Mouse (Mus musculus) kidney, embryonic 14.5 days (tissue): ENCODE measurements around the gene Kcmf1. TPM values are rescaled to one million over a fixed set of nuclear protein-coding genes. Genes with fewer than 3 reads are reported as not detected.
A peak's percentile ranks its signal among the peaks of the same experiment; 100 is the strongest.

Experiments
- ATAC-seq: fragments of 200-750 bp; cut with Nextera tagmentation; 2 replicates; pipeline ENCODE4 v1.8.0; 2017; ENCODE audit warnings: moderate number of reproducible peaks, mild to moderate bottlenecking, moderate TSS enrichment, moderate library complexity; ENCODE audit not compliant: low FRiP score, low TSS enrichment
- H3K27ac ChIP-seq: fragments of 300-500 bp; sonication (generic); 2 replicates; pipeline ENCODE4 v1.5.1; 2014; ENCODE audit warnings: low read depth, mild to moderate bottlenecking, low read length, moderate library complexity, mixed read lengths
- H3K27me3 ChIP-seq: fragments of 300-500 bp; sonication (generic); 2 replicates; pipeline ENCODE4 v1.6.1; 2014; ENCODE audit warnings: mild to moderate bottlenecking, low read length; ENCODE audit not compliant: control insufficient read depth, insufficient read depth
- H3K36me3 ChIP-seq: fragments of 300-500 bp; sonication (generic); 2 replicates; pipeline ENCODE4 v1.6.1; 2014; ENCODE audit warnings: low read length, mixed read lengths; ENCODE audit not compliant: control insufficient read depth, insufficient read depth
- H3K4me1 ChIP-seq: fragments of 300-500 bp; sonication (generic); 2 replicates; pipeline ENCODE4 v1.6.1; 2014; ENCODE audit warnings: low read length, mixed read lengths; ENCODE audit not compliant: control insufficient read depth, insufficient read depth
- H3K4me2 ChIP-seq: fragments of 300-500 bp; sonication (generic); replicated peaks from 2 replicates; pipeline ENCODE4 v1.6.1; 2014; ENCODE audit warnings: low read depth, mild to moderate bottlenecking, low read length
- H3K4me3 ChIP-seq: fragments of 300-500 bp; sonication (generic); 2 replicates; pipeline ENCODE4 v1.5.1; 2014; ENCODE audit warnings: mild to moderate bottlenecking, low read length
- H3K9ac ChIP-seq: fragments of 300-500 bp; sonication (generic); 2 replicates; pipeline ENCODE4 v1.6.1; 2014; ENCODE audit warnings: low read depth, mild to moderate bottlenecking, low read length, moderate library complexity
- H3K9me3 ChIP-seq: fragments of 300-500 bp; sonication (generic); 2 replicates; pipeline ENCODE4 v1.6.1; 2016; ENCODE audit warnings: low read length; ENCODE audit not compliant: control insufficient read depth
- WGBS: fragments of 180-500 bp; shearing (Covaris S2); extraction: QIAGEN DNeasy Blood & Tissue Kit; methylation state at CpG from one replicate; pipeline ENCODE4 v1.1.7; 2014; 5-methylcytosine and 5-hydroxymethylcytosine counted together
- polyA plus RNA-seq: library from polyadenylated mRNA; unstranded; fragments of >200 nt; fragmentation: Nextera tagmentation; extraction: Ambion mirVana; gene quantifications from 2 replicates; pipeline ENCODE4 v1.2.1, GENCODE M21; 2014

The Kcmf1 gene
- polyA plus RNA-seq, 1 experiment from 2014 or later: 47.9 TPM

DNA sequence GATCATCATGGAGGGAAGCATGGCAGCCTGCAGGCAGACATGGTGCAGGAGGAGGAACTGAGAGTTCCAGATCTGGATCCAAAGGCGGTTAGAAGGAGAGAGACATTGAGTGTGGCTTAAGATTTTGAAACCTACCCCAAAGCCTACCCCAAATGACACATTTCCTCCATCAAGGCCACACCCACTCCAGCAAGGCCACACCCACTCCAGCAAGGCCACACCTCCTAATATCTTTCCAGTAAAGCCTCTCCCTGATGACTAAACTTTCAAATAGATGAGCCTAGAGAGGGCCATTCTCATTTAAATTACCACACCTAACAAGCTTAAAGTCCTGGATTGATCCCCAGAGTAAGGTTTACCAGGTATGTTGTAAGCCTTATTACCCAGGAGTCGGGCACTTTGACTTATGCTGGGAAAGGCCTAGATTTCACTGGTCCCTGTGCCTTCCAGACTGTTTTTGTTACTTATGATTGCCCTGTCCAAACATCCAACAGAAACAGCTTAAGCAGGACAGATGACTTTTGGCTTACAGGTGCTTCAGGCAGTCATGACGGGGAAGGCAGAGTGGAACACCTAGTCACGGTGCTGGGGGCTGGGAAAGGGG, 30.1 kb upstream of the Kcmf1 start:
- H3K4me1 ChIP-seq: peaks cover 3% of the 10 kb centered on the region
- no peaks in the 10 kb centered on the region for H3K9me3 ChIP-seq
- H3K36me3 ChIP-seq: no peaks in the 10 kb centered on the region
- no peak overlapping the region for H3K4me3 ChIP-seq
- no peaks in the 10 kb centered on the region for H3K27me3 ChIP-seq
- no peak overlapping the region for H3K4me2 ChIP-seq
- H3K9ac ChIP-seq: no peak overlapping the region
- H3K27ac ChIP-seq: no peak overlapping the region
- no peak for ATAC-seq
- WGBS: 92% methylated on average over 4 of the region's 4 CpGs

GRCm38 (mm10) chr6:72926755-72927482, 27.1 kb upstream of the Kcmf1 start:
- Histone ChIP-seq H3K9me3 (no peaks in the 10 kb centered on the region), H3K27ac (peak overlapping the region; percentile 53; the same call in 1 of the 2 replicates), H3K4me3 (no peak overlapping the region), H3K27me3 (no peaks in the 10 kb centered on the region), H3K4me1 (peaks cover 3% of the 10 kb centered on the region), H3K4me2 (no peak overlapping the region), H3K36me3 (no peaks in the 10 kb centered on the region), H3K9ac (no peak overlapping the region)
- peak; percentile 95 for ATAC-seq
- WGBS: 15% methylated on average over 9 of the region's 9 CpGs

GRCm38 (mm10) chr6:72926031-72926430, 26.3 kb upstream of the Kcmf1 start:
- Histone ChIP-seq H3K4me3 (no peak overlapping the region), H3K4me1 (peaks cover 3% of the 10 kb centered on the region), H3K4me2 (no peak overlapping the region), H3K36me3 (no peaks in the 10 kb centered on the region), H3K27me3 (no peaks in the 10 kb centered on the region), H3K9me3 (no peaks in the 10 kb centered on the region), H3K27ac (no peak overlapping the region; the same call in 1 of the 2 replicates), H3K9ac (no peak overlapping the region)
- WGBS: 73% methylated on average over 4 of the region's 4 CpGs
- ATAC-seq: no peak

DNA sequence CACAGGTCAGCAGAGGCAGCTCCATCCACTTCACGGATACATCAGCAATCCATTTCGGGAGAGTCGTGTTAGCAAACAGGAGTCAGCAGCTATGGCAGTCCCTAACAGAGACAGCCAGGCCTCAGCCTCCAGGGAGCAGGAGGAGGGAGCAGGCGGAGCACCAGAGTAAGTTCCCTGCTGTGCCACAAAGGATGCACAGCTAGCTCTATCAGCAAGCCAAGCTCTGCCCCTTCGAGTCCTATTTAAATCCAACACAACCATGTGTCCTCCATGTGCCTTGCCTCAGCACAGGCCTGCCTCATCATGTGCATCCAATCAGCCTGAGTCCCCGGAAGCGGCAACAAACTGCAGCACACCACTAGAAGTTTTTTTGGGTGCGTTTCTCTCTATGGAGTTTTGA, 23.6 kb upstream of the Kcmf1 start:
- no peak overlapping the region for H3K4me3 ChIP-seq
- H3K27me3 ChIP-seq: no peaks in the 10 kb centered on the region
- H3K4me2 ChIP-seq: no peak overlapping the region
- ATAC-seq: no peak
- 88% methylated on average over 8 of the region's 8 CpGs for WGBS
- H3K9me3 ChIP-seq: no peaks in the 10 kb centered on the region
- H3K27ac ChIP-seq: no peak overlapping the region
- peaks cover 3% of the 10 kb centered on the region for H3K4me1 ChIP-seq
- H3K9ac ChIP-seq: no peak overlapping the region
- no peaks in the 10 kb centered on the region for H3K36me3 ChIP-seq

DNA sequence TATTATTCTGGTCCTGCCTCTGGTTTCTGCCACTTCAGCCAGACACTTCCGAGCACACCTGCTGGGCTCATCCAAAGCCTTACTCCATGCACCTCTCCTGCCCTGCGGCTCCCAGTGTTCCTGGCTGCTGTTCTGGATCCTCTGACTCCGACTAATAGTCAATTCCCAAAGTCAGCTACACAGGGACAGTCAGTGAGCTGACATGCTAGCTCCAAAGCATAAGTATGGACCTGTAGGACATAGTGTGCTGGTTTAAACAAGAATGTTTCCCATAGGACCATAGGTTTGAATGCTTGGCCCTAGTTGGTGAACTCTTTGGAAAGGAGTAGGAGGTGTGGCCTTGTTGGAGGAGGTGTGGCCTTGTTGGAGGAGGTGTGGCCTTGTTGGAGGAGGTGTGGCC, 21.3 kb upstream of the Kcmf1 start:
- H3K27me3 ChIP-seq: no peaks in the 10 kb centered on the region
- 92% methylated on average over 3 of the region's 3 CpGs for WGBS
- H3K27ac ChIP-seq: no peak overlapping the region
- H3K4me2 ChIP-seq: no peak overlapping the region
- ATAC-seq: no peak
- no peak overlapping the region for H3K9ac ChIP-seq
- H3K4me3 ChIP-seq: no peak overlapping the region
- no peaks in the 10 kb centered on the region for H3K4me1 ChIP-seq
- no peaks in the 10 kb centered on the region for H3K9me3 ChIP-seq
- H3K36me3 ChIP-seq: no peaks in the 10 kb centered on the region

- no peaks in the 10 kb centered on the region for H3K4me1 ChIP-seq
- no peaks in the 10 kb centered on the region for H3K9me3 ChIP-seq
- no peak overlapping the region for H3K27ac ChIP-seq
- WGBS: 72% methylated on average over 9 of the region's 9 CpGs
- no peaks in the 10 kb centered on the region for H3K27me3 ChIP-seq
- no peak for ATAC-seq
- H3K4me3 ChIP-seq: no peak overlapping the region
- H3K4me2 ChIP-seq: no peak overlapping the region
- H3K9ac ChIP-seq: no peak overlapping the region
- H3K36me3 ChIP-seq: no peaks in the 10 kb centered on the region
These were observed 18.8 kb upstream of the Kcmf1 start for GRCm38 (mm10) chr6:72918510-72919033.

DNA sequence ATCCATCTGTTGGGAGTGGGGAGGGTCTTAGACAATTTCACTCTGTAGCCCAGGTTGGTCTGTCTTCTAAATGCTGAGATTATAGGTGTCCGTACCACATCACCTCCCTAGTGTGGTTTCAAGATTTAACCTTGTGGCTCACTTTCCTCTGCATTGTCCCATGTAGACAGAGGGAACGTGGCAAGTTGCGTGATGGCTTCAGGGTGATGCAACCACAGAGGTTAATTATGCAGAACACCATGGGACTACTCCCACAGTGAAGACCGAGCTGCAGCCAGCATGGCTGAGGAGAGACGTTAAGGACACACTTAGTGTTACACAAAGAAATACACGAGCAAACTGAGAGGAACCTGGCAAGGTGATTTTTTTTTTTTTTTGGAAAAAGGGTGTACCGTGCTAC, 16.6 kb upstream of the Kcmf1 start:
- H3K4me3 ChIP-seq: no peak overlapping the region
- no peaks in the 10 kb centered on the region; the same call in 1 of the 2 replicates for H3K9me3 ChIP-seq
- no peaks in the 10 kb centered on the region for H3K36me3 ChIP-seq
- no peak for ATAC-seq
- no peak overlapping the region for H3K4me2 ChIP-seq
- WGBS: 61% methylated on average over 7 of the region's 7 CpGs
- H3K27me3 ChIP-seq: no peaks in the 10 kb centered on the region
- no peak overlapping the region for H3K9ac ChIP-seq
- no peaks in the 10 kb centered on the region for H3K4me1 ChIP-seq
- H3K27ac ChIP-seq: no peak overlapping the region

DNA sequence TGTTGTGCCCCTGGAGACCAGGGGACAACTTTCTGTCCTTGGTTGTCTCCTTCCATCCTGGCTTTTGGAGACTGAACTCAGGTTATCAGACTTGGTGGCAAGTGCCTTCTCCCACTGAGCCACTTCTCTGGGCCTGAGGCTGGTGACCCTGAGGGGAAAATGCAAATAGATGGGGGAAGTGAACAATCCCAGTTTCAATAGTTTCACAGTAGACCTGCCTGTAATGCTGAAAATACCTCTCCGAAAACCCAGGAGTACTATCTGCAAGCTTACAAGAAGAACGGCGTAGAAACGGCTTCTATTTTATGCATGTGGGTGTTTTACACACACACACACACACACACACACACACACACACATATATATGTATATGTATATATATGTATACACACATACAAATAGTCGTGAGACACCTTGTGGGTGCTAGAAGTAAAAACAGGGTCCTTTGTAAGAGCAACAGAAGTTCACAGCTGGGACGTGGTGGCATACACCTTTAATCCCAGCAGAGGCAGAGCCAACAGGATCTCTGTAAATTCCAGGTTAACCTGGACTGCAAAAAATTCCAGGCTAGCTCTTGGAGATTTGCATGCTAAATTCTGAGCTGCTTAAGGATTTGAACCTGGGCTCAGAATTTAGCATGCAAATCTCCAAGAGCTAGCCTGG, 14.4 kb upstream of the Kcmf1 start:
- WGBS: 86% methylated on average over 6 of the region's 6 CpGs
- no peak overlapping the region for H3K9ac ChIP-seq

DNA sequence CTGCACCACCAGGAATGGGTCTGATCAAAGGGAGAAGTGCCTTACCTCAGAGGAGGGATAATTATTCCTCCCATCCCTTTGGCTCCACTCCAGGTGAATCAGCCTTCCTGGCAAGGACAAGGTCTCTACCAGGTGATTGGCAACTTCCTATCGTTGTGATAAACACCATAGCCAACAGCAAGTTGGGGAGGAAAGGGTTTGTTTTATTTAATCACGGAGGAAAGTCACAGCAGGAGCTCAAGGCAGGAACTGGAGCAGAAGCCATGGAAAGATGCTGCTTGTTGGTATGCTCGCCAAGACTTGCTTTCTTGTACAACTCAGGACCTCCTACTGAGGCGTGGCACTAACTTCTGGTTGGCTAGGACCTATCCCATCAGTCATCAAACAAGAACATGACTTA, 11.5 kb upstream of the Kcmf1 start:
- no peak for ATAC-seq
- Histone ChIP-seq H3K9me3 (no peaks in the 10 kb centered on the region; the same call in 1 of the 2 replicates), H3K4me2 (no peak overlapping the region), H3K36me3 (no peaks in the 10 kb centered on the region), H3K27ac (no peak overlapping the region), H3K27me3 (no peaks in the 10 kb centered on the region), H3K4me3 (no peak overlapping the region), H3K4me1 (no peaks in the 10 kb centered on the region), H3K9ac (no peak overlapping the region)
- WGBS: 63% methylated on average over 4 of the region's 4 CpGs

More for the DNA sequence above, 14.4 kb upstream of the Kcmf1 start:
- ATAC-seq: no peak
- Histone ChIP-seq H3K9me3 (no peaks in the 10 kb centered on the region; the same call in 1 of the 2 replicates), H3K4me2 (no peak overlapping the region), H3K27ac (no peak overlapping the region), H3K27me3 (no peaks in the 10 kb centered on the region), H3K4me3 (no peak overlapping the region), H3K36me3 (no peaks in the 10 kb centered on the region), H3K4me1 (no peaks in the 10 kb centered on the region)
